Mouse (Mus musculus): Measurements from ENCODE around the gene Dstn.

DNA sequence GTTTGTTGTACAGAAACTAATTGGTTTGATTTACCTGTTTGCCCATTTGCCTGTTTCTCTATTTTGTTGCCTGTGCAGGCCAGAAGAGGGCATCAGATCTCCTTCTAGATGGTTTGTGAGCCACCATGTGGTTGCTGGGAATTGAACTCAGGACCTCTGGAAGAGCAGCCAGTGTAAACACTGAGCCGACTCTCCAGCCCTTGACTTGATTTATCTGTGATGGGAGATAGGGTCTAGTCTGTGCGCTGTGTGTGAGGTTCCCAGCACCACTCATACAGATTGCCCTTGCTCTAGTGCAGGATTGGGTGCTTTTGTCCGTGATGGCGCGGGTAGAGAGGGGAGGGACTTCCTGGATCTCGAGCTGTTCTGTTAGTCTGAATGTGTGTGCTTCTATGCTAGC, 10.7 kb downstream of the Dstn start:
- TF ChIP-seq POLR2A (IDR thresholded peaks at IDR 0.05; ENCODE audit: insufficient read depth, low read depth, low read length) (no peak), CTCF (IDR thresholded peaks at IDR 0.05; ENCODE audit: insufficient read depth, low read depth, low read length) (no peak)

Measured in olfactory bulb, adult 2 months (tissue).